Mouse (Mus musculus) thymus, adult 2 months (tissue): ENCODE data around the gene Pml. TPM values are rescaled to one million over a fixed set of nuclear protein-coding genes. Genes with fewer than 3 reads are reported as not detected.

Experiments
- DNase-seq: peaks from one replicate; pipeline ENCODE4 v3.0.0; 2021
- H3K27ac ChIP-seq: fragments of 200-500 bp; 2 replicates; pipeline ENCODE4 v1.5.1; 2012; ENCODE audit warnings: low read length, control low read depth; ENCODE audit not compliant: control insufficient read depth, insufficient read depth
- H3K27me3 ChIP-seq: fragments of 200-500 bp; 2 replicates; pipeline ENCODE4 v1.6.1; 2012; ENCODE audit warnings: mild to moderate bottlenecking, low read length, moderate library complexity, mixed read lengths; ENCODE audit not compliant: control insufficient read depth, insufficient read depth
- H3K36me3 ChIP-seq: fragments of 200-500 bp; 2 replicates; pipeline ENCODE4 v1.6.1; 2012; ENCODE audit warnings: mild to moderate bottlenecking, low read length, moderate library complexity; ENCODE audit not compliant: control insufficient read depth, insufficient read depth
- H3K4me1 ChIP-seq: fragments of 200-500 bp; replicated peaks from 2 replicates; pipeline ENCODE4 v1.6.1; 2012; ENCODE audit warnings: low read length; ENCODE audit not compliant: control insufficient read depth, insufficient read depth
- H3K4me3 ChIP-seq: fragments of 200-500 bp; 2 replicates; pipeline ENCODE4 v1.5.1; 2012; ENCODE audit warnings: mild to moderate bottlenecking, low read length, control low read depth, moderate library complexity; ENCODE audit not compliant: control insufficient read depth, insufficient read depth
- CTCF ChIP-seq: fragments of 200-500 bp; IDR thresholded peaks from 2 replicates; pipeline ENCODE4 v1.5.1; 2012; ENCODE audit warnings: mild to moderate bottlenecking, control low read depth, low read length, moderate library complexity, borderline replicate concordance; ENCODE audit not compliant: control insufficient read depth, poor library complexity, insufficient read depth; ENCODE audit errors: extremely low read depth
- POLR2A ChIP-seq: fragments of 200-500 bp; IDR thresholded peaks from 2 replicates; pipeline ENCODE4 v1.6.1; 2012; ENCODE audit warnings: mild to moderate bottlenecking, low read length, control low read depth, moderate library complexity; ENCODE audit not compliant: control insufficient read depth, poor library complexity, insufficient read depth; ENCODE audit errors: extremely low read depth
- WGBS: fragments of 180-500 bp; shearing (Covaris S2); methylation state at CpG from one replicate; pipeline ENCODE4 v1.1.7; 2018; 5-methylcytosine and 5-hydroxymethylcytosine counted together
- polyA plus RNA-seq: library from polyadenylated mRNA; depleted of rRNA; stranded (reverse); fragments of >200 nt; gene quantifications from 2 replicates; pipeline ENCODE4 v1.2.3, GENCODE M21; 2012

Pml gene
- polyA plus RNA-seq, 1 experiment, result 74.1 TPM

GRCm38 (mm10) chr9:58289901-58290300, 40.3 kb upstream of the Pml start:
- Histone ChIP-seq H3K4me1 (no peaks in the 10 kb centered on the region), H3K27ac (no peak overlapping the region), H3K36me3 (no peaks in the 10 kb centered on the region), H3K4me3 (no peak overlapping the region), H3K27me3 (no peaks in the 10 kb centered on the region)
- TF ChIP-seq CTCF (no peak), POLR2A (no peak)
- DNase-seq, result no peak
- WGBS, result 73% methylated on average over 2 of the region's 2 CpGs

- Histone ChIP-seq H3K27me3 (no peaks in the 10 kb centered on the region), H3K36me3 (no peaks in the 10 kb centered on the region), H3K4me1 (no peaks in the 10 kb centered on the region), H3K27ac (no peak overlapping the region), H3K4me3 (no peak overlapping the region)
- WGBS, result 97% methylated on average over 1 of the region's 1 CpGs
- no peak for TF ChIP-seq POLR2A
- TF ChIP-seq CTCF, result no peak
- no peak for DNase-seq
Observed at GRCm38 (mm10) chr9:58289090-58289489, 39.5 kb upstream of the Pml start.

- 92% methylated on average over 7 of the region's 7 CpGs for WGBS
- no peaks in the 10 kb centered on the region for H3K4me1 ChIP-seq
- no peaks in the 10 kb centered on the region for H3K36me3 ChIP-seq
- H3K27me3 ChIP-seq, result no peaks in the 10 kb centered on the region
- DNase-seq, result no peak
- no peak for TF ChIP-seq CTCF
- no peak for TF ChIP-seq POLR2A
- no peak overlapping the region for H3K4me3 ChIP-seq
- H3K27ac ChIP-seq, result no peak overlapping the region
Observed at GRCm38 (mm10) chr9:58283431-58283830, 33.8 kb upstream of the Pml start.

GRCm38 (mm10) chr9:58281597-58281996, 32.0 kb upstream of the Pml start:
- 48% methylated on average over 3 of the region's 3 CpGs for WGBS
- no peaks in the 10 kb centered on the region for H3K36me3 ChIP-seq
- no peaks in the 10 kb centered on the region for H3K4me1 ChIP-seq
- TF ChIP-seq CTCF, result no peak; the same call in 1 of the 2 replicates
- TF ChIP-seq POLR2A, result no peak
- no peaks in the 10 kb centered on the region for H3K27me3 ChIP-seq
- H3K4me3 ChIP-seq, result no peak overlapping the region
- H3K27ac ChIP-seq, result no peak overlapping the region
- DNase-seq, result peak; percentile 41

- TF ChIP-seq POLR2A, result no peak
- no peak for TF ChIP-seq CTCF
- H3K27ac ChIP-seq, result no peak overlapping the region
- DNase-seq, result peak; percentile 70
- H3K4me1 ChIP-seq, result peaks cover 9% of the 10 kb centered on the region
- no peaks in the 10 kb centered on the region for H3K27me3 ChIP-seq
- 38% methylated on average over 9 of the region's 9 CpGs for WGBS
- no peaks in the 10 kb centered on the region for H3K36me3 ChIP-seq
- H3K4me3 ChIP-seq, result no peak overlapping the region
Observed at GRCm38 (mm10) chr9:58280259-58281109, 30.9 kb upstream of the Pml start.

GRCm38 (mm10) chr9:58279780-58280179, 30.2 kb upstream of the Pml start:
- H3K4me3 ChIP-seq, result no peak overlapping the region
- peaks cover 14% of the 10 kb centered on the region for H3K4me1 ChIP-seq
- TF ChIP-seq POLR2A, result no peak
- TF ChIP-seq CTCF, result no peak
- no peak overlapping the region for H3K27ac ChIP-seq
- no peak for DNase-seq
- 85% methylated on average over 5 of the region's 5 CpGs for WGBS
- no peaks in the 10 kb centered on the region for H3K36me3 ChIP-seq
- no peaks in the 10 kb centered on the region for H3K27me3 ChIP-seq
